Mouse (Mus musculus) spleen, postnatal 14 days (tissue): ENCODE measurements around the gene Ptpn13.

Source experiments
- DNase-seq, 2 experiments: peaks; one replicate each; pipeline ENCODE4 v3.0.0; 2021 to 2022; ENCODE audit warnings: low spot score in 2 of 2

Ptpn13 gene

DNA sequence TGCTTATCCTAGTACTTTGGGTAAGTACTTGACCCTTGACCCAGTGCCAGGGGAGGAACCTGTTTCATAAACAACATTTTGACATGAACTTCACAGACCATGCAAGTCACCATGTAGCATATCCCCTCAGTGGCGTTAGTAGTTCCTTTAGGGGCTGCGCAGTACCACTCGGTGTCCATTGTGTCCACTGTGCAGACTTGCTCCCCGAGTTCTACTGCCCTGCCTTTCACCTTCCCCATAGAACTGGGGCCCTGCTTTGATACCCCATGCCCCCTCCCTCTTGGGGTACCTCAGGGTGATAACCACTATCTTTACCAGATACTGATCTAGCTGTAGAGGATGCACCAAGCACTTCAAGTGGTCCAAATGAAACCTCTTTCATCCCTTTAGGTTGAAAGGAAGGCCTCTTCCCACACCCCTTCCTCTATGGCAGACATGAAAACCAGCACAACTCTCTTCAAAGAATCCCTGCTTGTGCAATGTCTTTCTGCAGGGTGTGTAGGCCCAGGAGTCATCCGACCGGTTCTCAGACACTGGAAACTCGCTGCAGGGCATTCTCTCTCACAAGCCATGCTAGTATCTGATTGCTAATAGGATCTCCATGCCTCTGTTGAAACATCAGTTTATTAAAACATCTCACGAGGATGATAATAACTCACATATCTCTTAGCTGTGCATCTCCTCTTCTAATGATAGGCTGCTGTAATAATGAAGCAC lies 34.1 kb downstream of the Ptpn13 start:
- DNase-seq: no peak

DNA sequence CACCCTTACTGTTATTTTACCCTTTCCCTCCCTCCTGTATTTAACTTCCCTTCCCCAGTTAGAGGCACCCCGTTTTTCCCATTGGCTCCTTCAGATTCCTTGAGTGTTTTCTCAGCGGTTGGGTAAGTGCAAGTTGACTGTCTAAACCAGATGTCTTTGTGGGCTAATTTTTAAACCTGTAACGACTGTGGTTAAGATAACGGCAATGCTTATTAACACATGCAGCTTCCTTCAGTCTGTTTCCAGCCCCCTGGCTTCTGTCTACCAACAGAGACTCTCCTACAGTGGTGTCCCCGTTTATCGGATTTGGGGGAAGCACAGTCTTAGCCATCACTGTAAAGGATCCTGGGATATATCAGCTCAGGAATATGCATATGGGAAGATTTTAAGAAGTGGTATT lies 35.9 kb downstream of the Ptpn13 start:
- DNase-seq: no peak

DNA sequence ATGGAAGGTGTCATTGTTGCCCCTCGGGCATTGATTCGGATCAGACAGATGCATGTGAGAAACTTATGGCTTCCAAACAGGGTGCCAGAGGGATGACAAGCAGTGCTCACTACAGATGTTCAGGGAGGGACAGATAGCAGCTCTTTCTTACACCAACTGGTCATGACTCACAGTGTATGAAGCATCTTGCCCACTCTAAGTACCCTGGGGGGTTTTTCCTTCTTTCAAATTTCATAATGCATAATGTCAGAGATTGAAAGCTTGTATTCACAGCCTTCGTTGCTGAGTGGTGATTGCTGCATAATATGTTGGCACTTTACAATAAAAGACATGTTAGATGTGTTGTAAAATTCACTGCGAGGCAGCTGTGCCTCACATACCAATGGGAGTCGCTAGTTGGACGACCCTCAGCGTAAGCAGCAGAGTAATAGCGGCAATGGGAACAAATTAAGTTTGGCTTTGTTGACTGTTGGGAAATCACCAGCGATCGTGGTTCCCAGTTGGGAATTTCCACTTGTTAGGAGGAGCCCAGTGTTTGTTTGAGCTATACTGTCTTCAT lies 38.7 kb downstream of the Ptpn13 start:
- no peak for DNase-seq

DNA sequence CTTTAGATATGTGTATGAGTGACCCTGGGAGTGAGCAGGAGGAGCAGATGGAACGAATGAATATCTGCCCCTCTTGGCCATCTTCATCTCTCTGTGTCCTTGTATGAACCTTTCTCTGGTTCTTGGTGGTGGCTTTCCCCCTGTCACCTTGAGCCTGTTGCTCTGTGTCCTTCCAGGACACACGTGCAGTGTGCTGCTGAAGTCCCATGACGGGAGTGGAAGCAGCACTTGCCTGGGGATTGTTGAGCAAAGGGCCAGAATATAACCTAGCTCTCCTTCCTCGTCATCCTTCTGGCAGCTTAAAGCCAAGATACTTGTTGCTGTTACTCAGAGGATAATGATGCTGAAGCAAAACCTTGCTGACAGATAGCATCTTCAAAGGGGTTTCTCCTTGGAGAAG lies 39.3 kb downstream of the Ptpn13 start:
- no peak for DNase-seq

DNA sequence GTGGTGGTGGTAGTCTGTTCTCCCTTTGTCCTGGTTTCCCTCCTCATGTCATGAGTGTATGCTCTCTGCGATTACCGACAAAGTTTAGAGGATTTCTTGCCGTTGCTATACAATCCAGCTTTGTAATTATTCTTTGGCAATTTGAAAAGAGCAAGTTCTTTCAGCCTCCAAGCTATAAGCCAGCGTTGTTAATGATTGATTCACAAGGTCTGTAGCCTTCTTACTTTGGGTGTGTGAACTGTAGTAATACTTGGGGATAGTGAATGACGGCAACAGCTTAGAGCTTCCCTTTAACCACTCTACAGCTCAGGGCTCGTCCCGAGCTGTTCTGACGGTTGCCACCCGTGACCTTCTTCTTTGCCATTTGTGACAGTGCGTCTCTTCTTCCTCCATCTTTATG lies 39.8 kb downstream of the Ptpn13 start:
- no peak for DNase-seq

DNA sequence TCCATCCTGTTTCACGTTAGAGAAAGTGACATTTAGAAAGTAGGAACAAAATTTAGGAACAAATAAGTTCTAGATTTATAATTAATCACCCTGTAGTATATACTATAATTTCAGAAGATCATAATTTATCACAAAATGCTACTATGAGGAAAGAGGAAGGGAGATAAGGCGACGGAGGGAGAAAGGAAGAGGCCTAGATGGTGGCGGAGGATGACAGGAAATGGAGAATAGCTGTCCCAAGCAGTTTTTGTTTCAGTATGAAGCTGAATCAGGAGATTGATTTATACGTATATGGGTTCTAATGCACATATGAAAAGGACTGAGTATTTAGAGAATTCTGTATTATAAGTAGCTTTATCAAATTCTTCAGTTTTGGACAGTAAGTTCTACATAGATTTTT lies 47.7 kb downstream of the Ptpn13 start:
- no peak for DNase-seq

DNA sequence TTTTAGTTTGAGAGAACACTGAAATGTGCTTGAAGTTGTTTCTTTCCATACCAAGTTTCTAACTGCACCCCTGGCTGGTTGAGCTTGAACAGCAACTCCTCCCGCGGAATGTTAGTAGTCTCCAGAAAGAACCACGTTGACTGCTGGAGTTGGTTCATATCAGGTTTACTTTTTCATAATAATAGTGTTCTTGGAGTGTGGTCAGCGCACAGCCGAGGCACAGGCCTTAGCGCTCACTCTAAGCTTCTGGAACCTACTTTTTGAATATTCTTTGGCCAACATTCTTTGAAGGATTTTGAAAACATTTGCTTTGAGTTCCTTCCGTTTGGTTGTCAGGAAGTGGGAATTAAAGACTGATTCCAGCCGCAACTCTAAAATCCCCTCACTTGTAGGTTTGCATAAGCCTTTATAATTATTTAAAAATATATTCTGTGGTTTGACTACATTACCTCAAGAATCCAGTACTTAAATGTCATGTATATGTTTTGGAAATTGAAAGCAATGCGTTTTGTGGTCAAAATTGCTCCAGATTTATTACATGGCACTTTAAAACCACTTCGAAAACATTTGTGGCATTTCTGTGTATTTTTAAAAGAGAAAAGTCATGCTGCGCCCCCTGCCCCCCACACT lies 48.6 kb downstream of the Ptpn13 start:
- no peak for DNase-seq

DNA sequence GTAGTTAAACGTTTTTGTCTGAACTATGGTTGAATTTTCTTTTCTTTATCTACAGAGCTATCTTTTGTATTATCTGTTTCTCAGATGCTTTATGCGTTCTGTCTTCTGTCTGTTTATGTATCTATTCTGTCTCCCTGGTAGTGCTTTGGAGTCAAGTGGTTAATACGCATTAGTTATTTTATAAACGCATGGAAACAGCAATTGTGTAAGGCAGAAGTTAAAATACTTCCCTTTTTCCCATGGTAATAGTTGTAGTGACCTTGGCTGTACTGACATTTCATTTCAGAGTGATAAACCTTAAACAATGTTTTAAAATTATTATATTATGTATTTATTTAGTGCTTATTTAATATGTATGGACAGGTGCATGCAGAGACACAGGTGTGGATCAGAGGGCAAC lies 49.3 kb downstream of the Ptpn13 start:
- DNase-seq: no peak

DNA sequence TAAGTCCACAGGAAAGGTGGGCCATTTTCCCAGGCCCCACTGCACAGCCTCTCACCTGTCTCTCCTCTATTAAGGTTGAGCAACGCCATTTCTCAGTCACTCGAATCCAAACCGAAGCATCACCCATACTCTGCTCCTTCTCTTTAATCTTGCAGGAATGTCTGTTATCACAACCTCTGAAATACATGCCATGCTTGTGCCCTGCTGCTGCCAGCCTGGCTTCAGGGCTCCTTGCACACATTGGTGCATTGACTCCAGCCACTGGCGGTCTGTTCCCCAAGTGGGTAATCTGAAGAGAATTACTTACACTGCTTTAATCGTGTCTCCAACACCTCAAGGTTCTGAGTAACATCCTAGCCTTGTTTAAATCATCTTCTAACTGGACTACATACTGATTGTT lies 50.5 kb downstream of the Ptpn13 start:
- no peak for DNase-seq

DNA sequence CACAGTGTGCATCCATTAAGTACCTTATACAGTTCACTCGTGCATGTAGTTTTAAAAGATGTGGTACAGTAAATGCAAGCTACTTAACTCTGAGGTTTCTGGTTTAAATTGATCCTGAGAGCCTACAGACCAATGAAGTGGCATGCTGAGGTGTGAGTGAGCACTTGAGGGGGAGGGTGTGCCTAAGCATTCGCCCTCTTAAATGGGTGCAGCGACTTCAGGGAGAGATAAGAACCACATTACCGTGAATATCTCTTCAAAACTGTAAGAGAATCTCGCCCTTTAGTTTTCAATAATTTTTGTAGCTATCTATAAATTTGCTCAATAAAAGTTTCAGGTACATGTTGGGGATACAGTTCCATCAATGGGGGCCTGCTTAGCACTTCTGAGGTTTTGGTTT lies 54.5 kb downstream of the Ptpn13 start:
- no peak for DNase-seq

DNA sequence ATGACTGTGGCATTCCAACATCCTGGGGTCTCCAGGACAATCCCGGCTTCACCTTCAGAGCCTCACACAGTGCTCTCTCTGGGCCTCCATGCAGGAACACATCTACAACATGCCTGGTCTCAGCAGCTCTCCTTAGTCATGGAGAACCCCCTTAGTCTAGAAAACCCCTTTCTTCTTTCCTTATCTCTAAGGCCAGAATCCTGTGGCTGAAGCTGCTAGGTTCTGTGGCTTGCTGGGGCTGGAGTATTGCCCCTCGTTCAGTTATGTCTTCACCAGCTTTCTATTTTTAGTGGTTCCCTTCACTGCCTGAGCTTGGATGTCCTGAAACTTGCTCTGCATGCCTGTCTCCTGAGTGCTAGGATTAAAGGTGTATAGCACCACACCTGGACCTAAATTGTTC lies 56.2 kb downstream of the Ptpn13 start:
- no peak for DNase-seq

DNA sequence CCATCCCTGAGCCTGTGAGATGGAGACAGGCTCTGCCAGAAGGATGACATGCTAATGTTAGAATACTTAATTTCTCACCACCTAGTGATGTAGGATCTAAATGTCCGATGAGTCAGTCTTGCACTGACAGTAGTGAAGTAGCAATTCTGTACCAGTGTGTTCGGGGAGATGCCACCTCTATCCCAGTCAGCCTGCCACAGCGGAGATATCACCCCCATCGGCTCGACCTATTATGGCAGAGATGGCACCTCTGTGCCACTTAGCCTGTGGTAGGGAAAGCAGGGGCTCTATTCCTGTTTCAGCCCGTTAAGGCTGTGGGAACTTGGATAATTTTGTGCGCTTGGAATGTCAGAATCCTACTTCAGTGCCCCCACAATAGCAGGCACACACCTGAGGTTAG lies 62.0 kb downstream of the Ptpn13 start:
- no peak for DNase-seq

DNA sequence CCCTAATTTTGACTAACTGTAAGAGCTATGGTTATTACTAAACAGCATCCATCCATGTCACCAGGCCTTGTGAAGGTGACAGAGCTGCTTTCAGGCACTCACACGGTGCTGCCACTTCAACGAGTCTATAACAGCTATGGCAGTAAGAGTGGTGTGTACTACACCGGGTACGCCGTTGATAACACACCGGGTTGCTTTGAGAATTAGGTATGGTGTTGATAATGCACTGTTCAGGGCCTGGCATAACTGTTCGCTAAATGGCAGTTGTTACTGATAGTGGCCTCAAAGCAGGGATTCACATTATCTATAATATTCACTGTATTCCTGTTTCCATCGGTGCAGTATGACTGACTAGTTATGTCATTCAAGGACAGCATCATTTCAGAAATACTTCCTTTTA lies 66.0 kb downstream of the Ptpn13 start:
- DNase-seq: no peak

DNA sequence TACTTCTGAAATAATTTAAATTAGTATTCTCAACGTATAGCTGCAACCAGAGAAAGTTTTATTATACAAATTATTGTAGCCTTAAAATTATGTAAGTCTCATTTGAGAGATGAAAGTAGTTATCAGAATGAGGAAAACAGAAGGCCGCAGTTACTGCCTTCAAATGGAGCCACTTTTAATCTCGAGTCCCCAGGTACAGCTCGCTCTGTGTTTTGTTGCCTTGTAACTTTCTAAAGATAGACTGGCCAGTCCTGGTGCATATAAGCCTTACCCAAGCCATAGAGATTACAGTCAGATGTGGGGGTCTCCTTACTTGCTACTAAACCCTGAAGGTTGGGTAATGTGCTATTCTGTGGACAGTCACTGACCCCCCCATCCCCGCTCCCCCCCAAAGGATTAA lies 66.8 kb downstream of the Ptpn13 start:
- DNase-seq: no peak

DNA sequence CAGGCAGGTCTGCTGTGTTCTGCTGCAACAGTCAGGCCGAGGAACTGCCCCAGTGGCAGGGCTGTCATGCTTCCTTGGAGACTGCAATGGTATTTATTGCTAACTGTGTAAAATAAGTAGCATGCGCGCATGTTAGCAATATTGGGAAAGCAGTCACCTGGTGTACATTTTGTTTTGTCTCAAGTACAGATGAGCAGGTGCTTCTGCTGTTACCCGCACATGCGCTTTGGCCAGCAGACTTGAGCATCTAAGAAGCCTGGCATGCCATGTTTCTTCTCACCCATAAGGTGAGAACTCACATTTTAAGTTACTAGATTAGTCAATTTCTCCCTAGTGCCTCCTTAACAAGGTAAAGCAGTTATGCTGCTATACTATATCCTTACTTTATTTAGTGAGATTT lies 72.1 kb downstream of the Ptpn13 start:
- DNase-seq: no peak

DNA sequence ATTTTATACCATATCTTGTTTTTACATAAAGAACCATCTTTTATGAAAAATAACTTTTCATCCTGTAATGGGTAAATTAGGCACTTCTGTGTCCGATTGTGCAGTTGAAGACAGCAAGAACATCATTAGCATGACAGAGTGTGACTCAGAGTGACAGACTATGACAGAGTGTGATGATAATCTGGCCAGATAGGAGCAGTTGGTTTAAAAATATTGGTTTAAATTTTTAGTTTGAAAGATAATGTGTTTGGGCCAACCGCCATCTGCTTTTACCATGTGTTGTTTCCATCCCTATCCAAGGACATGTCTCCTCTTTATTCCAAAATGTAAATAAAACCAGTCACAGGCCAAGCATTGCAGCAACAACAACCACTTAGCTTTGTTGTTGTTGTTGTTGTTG lies 72.5 kb downstream of the Ptpn13 start:
- no peak for DNase-seq

DNA sequence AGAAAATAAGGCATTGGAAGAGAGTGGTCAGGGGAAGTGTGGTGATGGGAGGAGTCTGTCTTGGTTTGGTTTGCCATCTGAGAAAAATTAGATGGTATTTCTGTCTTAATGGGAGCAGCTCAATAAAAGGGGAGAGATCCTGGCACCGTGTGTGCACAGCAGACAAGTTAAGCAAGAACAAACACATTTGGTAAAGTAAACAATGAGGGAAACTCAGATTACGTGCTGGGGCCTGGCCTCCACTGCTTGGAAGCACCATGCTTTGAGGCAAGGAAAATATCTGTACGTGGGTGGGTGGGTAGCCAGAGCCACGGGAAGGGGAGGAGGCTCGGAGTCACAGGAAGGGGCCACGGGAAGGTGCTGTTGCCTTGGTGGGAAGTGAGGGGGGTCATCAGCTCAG lies 74.3 kb downstream of the Ptpn13 start:
- no peak for DNase-seq

DNA sequence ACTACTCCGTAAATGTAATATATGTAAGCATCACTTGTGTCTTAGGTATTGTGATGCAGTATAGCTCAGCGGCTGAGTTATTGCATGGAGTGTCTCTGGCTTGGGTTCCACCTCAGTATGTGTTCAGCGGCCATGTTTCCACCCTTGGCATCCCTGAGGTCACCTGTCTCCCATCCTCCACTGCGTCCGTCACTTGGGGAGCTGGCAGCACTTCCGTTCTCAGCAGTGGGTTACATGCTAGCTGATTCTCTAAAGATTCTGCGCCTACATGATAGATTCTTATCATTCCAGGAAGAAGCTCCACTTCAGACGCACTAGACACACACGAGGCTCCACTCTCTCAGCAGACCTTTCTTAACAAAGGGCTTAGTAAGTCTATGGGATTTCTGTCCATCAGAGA lies 76.1 kb downstream of the Ptpn13 start:
- no peak for DNase-seq

DNA sequence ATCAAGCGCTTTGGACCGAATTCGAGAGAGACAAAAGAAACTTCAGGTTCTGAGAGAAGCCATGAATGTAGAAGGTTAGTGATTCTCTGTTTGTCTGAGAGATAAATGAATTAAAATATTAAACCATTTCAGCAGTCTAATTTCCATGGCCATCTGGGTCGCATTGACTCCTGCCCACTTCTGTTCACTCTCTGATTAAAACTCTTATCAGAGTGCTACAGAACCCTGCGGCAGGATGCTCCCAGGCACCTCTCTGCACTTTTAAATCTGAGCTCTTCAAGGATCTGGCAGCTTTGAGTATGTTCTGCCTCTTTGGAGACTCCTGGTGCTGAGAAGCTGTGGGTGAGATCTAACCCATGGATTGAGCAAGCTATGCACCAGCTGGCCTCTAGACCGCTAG lies 76.8 kb downstream of the Ptpn13 start:
- no peak for DNase-seq

DNA sequence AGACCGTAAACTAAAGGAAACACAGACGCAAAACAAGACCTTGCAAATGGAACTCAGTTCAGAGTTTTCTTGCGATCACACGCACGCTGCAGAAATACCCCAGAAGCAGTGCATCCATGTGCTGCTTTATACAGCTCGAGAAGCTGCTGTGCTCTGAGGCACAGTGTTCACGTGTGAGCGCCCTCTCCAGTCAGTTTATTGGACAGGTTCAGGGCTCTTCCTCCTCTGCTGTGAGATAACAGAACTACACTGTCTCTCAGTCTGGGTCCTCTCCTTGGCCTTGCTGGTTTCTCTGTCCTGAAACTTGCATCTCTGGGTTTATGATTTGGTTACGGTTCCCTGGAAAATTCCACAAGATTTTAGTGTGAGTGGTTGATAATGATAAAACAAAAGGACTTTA lies 88.2 kb downstream of the Ptpn13 start:
- DNase-seq: no peak

DNA sequence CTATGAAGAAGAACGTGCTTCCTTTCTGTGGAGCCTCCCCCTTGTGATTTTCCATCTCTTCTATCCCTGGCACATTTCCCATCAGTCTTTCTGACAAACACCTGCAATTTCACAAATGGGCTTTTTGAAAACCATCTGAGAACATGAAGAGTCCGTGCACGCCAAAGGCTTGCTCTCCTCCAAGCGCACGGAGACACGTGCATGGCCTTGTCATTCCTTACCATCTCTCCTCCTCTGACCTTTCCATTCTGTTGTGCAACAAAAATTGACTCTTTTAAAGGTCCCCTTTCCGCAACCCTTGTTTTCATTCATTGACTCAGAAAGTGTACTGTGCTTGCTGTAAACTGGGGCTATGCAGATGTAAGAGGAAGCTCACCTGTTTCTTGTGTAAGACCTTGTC lies 89.4 kb downstream of the Ptpn13 start:
- no peak for DNase-seq

DNA sequence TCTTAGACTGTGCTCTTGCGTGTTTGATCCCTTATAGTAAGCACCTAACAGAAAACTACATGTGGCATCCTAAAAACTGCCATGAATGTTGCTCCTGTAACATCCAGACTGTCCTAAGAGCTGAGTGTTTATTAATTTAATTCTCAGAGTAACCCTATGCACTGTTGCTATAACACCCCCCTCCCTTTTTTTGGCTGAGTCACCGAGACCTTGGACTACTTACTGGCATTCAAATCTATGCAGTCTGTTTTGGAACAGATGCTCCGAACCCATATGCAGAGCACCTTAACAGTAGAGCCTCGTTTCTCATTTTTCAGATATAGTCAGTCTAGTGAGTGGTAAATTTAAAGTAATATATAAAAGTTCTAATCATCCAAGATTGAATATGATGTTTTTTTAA lies 90.9 kb downstream of the Ptpn13 start:
- DNase-seq: no peak

DNA sequence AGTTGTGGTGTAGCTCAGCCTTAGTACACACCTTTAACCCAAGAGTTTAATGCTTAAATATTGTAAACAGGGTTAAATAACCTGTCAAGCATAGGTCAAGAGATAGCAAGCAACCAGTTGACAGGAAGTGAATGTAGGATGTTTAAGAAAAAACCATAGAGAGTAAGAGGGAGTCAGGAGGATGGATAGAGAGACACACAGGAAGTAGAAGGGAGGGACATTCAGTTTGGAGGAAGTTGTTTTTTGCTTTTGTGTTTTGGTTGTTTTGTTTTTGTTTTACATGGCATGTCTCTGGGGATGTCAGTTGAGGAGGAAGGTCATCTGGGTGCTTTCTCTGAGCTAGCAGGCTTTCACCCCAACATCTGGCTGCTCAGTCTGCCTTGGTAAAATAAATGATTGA lies 91.6 kb downstream of the Ptpn13 start:
- DNase-seq: no peak

DNA sequence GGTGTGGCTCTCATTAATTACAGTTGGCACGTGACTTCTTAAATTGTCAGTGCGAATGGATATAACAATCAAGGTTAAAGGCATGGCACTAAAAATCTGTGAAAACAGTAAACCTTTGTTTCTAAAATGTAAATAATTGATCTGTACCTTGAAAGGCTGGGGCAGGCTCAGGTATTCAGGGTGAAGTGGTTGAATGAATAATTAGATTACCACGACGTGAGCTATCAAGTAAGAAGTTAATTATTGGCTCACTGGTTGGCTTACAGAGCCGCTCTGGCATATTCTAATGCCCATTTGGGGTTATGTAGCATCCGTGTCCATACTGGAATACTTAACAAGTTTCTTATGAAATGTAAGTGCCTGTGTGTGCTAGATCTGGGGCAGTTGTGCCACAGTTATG lies 92.6 kb downstream of the Ptpn13 start:
- DNase-seq: no peak
